Mouse (Mus musculus) heart, embryonic 10.5 days (tissue): ENCODE results near the gene Mblac2. TPM values are rescaled to one million over a fixed set of nuclear protein-coding genes. Genes with fewer than 3 reads are reported as not detected.

Experiments used
- DNase-seq: peaks from one replicate; pipeline ENCODE4 v3.0.0-alpha.2; 2017; ENCODE audit warnings: low spot score
- H3K27ac ChIP-seq: fragments of 300-500 bp; sonication (generic); 2 replicates; pipeline ENCODE4 v1.5.1; 2016; ENCODE audit warnings: mild to moderate bottlenecking
- H3K27me3 ChIP-seq: fragments of 300-500 bp; sonication (generic); 2 replicates; pipeline ENCODE4 v1.6.1; 2016; ENCODE audit warnings: mild to moderate bottlenecking; ENCODE audit not compliant: poor library complexity, insufficient read depth, severe bottlenecking
- H3K36me3 ChIP-seq: fragments of 300-500 bp; sonication (generic); 2 replicates; pipeline ENCODE4 v1.6.1; 2016; ENCODE audit warnings: mild to moderate bottlenecking, moderate library complexity
- H3K4me1 ChIP-seq: fragments of 300-500 bp; sonication (generic); 2 replicates; pipeline ENCODE4 v1.6.1; 2016; ENCODE audit warnings: mild to moderate bottlenecking
- H3K4me3 ChIP-seq: fragments of 300-500 bp; sonication (generic); 2 replicates; pipeline ENCODE4 v1.5.1; 2016; ENCODE audit warnings: mild to moderate bottlenecking, moderate library complexity
- H3K9me3 ChIP-seq: fragments of 300-500 bp; sonication (generic); 2 replicates; pipeline ENCODE4 v1.6.1; 2016; ENCODE audit warnings: mild to moderate bottlenecking, moderate library complexity
- WGBS: fragments of 180-500 bp; shearing (Covaris S2); methylation state at CpG from one replicate; pipeline ENCODE4 v1.1.7; 2016; 5-methylcytosine and 5-hydroxymethylcytosine counted together
- polyA plus RNA-seq: library from polyadenylated mRNA; unstranded; fragments of >200 nt; fragmentation: Nextera tagmentation; extraction: Ambion mirVana; gene quantifications from 2 replicates; pipeline ENCODE4 v1.2.1, GENCODE M21; 2016

Mblac2 gene
- polyA plus RNA-seq, 1 experiment from 2014 or later, result 6.2 TPM

GRCm38 (mm10) chr13:81790160-81790559, 79.0 kb downstream of the Mblac2 start:
- Histone ChIP-seq H3K27ac (no peak overlapping the region), H3K27me3 (no peaks in the 10 kb centered on the region), H3K36me3 (peaks cover 36% of the 10 kb centered on the region), H3K4me1 (peaks cover 7% of the 10 kb centered on the region; the same call in 1 of the 2 replicates), H3K9me3 (no peaks in the 10 kb centered on the region), H3K4me3 (no peak overlapping the region)
- WGBS, result 92% methylated on average over 8 of the region's 8 CpGs
- no peak for DNase-seq

GRCm38 (mm10) chr13:81791861-81792260, 80.7 kb downstream of the Mblac2 start:
- H3K4me3 ChIP-seq, result no peak overlapping the region
- 26% methylated on average over 8 of the region's 8 CpGs for WGBS
- H3K36me3 ChIP-seq, result peaks cover 31% of the 10 kb centered on the region
- no peaks in the 10 kb centered on the region for H3K27me3 ChIP-seq
- H3K4me1 ChIP-seq, result peaks cover 7% of the 10 kb centered on the region; the same call in 1 of the 2 replicates
- no peak for DNase-seq
- H3K9me3 ChIP-seq, result no peaks in the 10 kb centered on the region
- no peak overlapping the region for H3K27ac ChIP-seq

GRCm38 (mm10) chr13:81793850-81794249, 82.7 kb downstream of the Mblac2 start:
- Histone ChIP-seq H3K36me3 (peaks cover 15% of the 10 kb centered on the region), H3K27ac (no peak overlapping the region), H3K4me1 (peaks cover 7% of the 10 kb centered on the region; the same call in 1 of the 2 replicates), H3K9me3 (no peaks in the 10 kb centered on the region), H3K27me3 (no peaks in the 10 kb centered on the region), H3K4me3 (no peak overlapping the region)
- no peak for DNase-seq
- WGBS, result 13% methylated on average over 1 of the region's 1 CpGs

- Histone ChIP-seq H3K4me1 (0 out of 2 replicates have a peak, but pooled peaks cover 3% of the 10 kb centered on the region), H3K4me3 (no peak overlapping the region), H3K27ac (no peak overlapping the region), H3K36me3 (no peaks in the 10 kb centered on the region), H3K27me3 (no peaks in the 10 kb centered on the region), H3K9me3 (no peaks in the 10 kb centered on the region)
- 43% methylated on average over 3 of the region's 3 CpGs for WGBS
- DNase-seq, result no peak
Observed at GRCm38 (mm10) chr13:81801121-81801520, 90.0 kb downstream of the Mblac2 start.

Other genes with a start within 250 kb of the Mblac2 start
- 1.5 and 2.7 TPM in 2 replicates for gene Adgrv1, start 78.2 kb upstream of the Mblac2 start, polyA plus RNA-seq
- gene Lysmd3, start 53.7 kb upstream of the Mblac2 start, polyA plus RNA-seq, result 26.8 and 27.0 TPM in 2 replicates
- gene Polr3g, start 328 bp upstream of the Mblac2 start, polyA plus RNA-seq, result 32.1 and 32.6 TPM in 2 replicates
- gene Cetn3, start 71.7 kb downstream of the Mblac2 start, polyA plus RNA-seq, result 202 and 213 TPM in 2 replicates